Mouse (Mus musculus) erythroblast, embryonic 14.5 days (primary cell): ENCODE results near the gene Slc22a7.

ENCODE experiments used
- GATA1 ChIP-seq: IDR thresholded peaks from 2 replicates; pipeline ENCODE4 v1.6.1; 2012; ENCODE audit warnings: low read length, inconsistent platforms, mixed read lengths
- TAL1 ChIP-seq: IDR thresholded peaks from 3 replicates; pipeline ENCODE4 v1.6.1; 2012; ENCODE audit warnings: low read length, inconsistent platforms, mixed read lengths

DNA sequence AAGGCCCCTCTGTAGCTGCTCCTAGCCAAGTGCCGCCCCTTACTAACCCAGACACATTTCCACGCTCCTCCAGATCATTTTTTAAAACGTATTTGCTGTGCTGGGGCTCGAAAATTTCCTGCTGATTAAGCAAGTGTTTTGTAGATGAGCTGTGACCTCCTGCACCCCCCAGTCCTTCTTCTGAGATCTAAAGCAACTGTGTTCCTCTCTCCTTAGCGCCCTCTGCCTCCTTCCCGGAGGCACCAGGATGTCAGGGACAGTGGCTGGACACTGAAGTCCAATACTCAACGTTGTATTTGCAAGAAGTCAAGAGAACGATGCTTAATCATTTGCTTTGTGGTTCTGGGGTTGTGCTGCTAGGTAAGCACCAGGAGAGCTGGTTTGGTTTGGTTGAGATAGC, 23.1 kb upstream of the Slc22a7 start:
- TF ChIP-seq TAL1: no peak
- no peak for TF ChIP-seq GATA1
